Mouse (Mus musculus): ENCODE data around the gene Ets2. TPM values are rescaled to one million over a fixed set of nuclear protein-coding genes. Genes with fewer than 3 reads are reported as not detected.

Gene Ets2
- polyA plus RNA-seq, 1 experiment from 2014 or later: 29.8 TPM

- Histone ChIP-seq H3K9me3 (ENCODE audit: control insufficient read depth, low read length) (no peaks in the 10 kb centered on the region), H3K27me3 (replicated peaks; ENCODE audit: control insufficient read depth, insufficient read depth, low read length) (no peaks in the 10 kb centered on the region), H3K4me1 (replicated peaks; ENCODE audit: control insufficient read depth, insufficient read depth, low read length) (peaks cover 5% of the 10 kb centered on the region; the same call in 1 of the 2 replicates), H3K9ac (ENCODE audit: low read depth, low read length) (no peak overlapping the region), H3K4me2 (no peak overlapping the region), H3K27ac (ENCODE audit: low read depth, low read length) (no peak overlapping the region), H3K36me3 (ENCODE audit: control insufficient read depth, insufficient read depth, low read length) (no peaks in the 10 kb centered on the region), H3K4me3 (ENCODE audit: low read depth, low read length) (no peak overlapping the region)
- 66% methylated on average over 6 of the region's 6 CpGs for WGBS
- ATAC-seq (replicated peaks; ENCODE audit: low FRiP score) (no peak), DNase-seq (ENCODE audit: low spot score) (no peak)
These were observed 36.3 kb upstream of the Ets2 start for GRCm38 (mm10) chr16:95665472-95666131.

GRCm38 (mm10) chr16:95666288-95666687 is 35.6 kb upstream of the Ets2 start:
- no peak for DNase-seq (ENCODE audit: low spot score)
- H3K4me2 ChIP-seq: no peak overlapping the region
- no peaks in the 10 kb centered on the region for H3K27me3 ChIP-seq (replicated peaks; ENCODE audit: control insufficient read depth, insufficient read depth, low read length)
- no peaks in the 10 kb centered on the region for H3K9me3 ChIP-seq (ENCODE audit: control insufficient read depth, low read length)
- WGBS: 80% methylated on average over 10 of the region's 10 CpGs
- ATAC-seq (replicated peaks; ENCODE audit: low FRiP score): no peak
- H3K9ac ChIP-seq (ENCODE audit: low read depth, low read length): no peak overlapping the region
- H3K4me3 ChIP-seq (ENCODE audit: low read depth, low read length): no peak overlapping the region
- no peak overlapping the region for H3K27ac ChIP-seq (ENCODE audit: low read depth, low read length)
- no peaks in the 10 kb centered on the region for H3K36me3 ChIP-seq (ENCODE audit: control insufficient read depth, insufficient read depth, low read length)
- peaks cover 5% of the 10 kb centered on the region; the same call in 1 of the 2 replicates for H3K4me1 ChIP-seq (replicated peaks; ENCODE audit: control insufficient read depth, insufficient read depth, low read length)

GRCm38 (mm10) chr16:95667395-95668150 is 34.3 kb upstream of the Ets2 start:
- Histone ChIP-seq H3K4me3 (ENCODE audit: low read depth, low read length) (no peak overlapping the region), H3K27ac (ENCODE audit: low read depth, low read length) (no peak overlapping the region), H3K4me1 (replicated peaks; ENCODE audit: control insufficient read depth, insufficient read depth, low read length) (peaks cover 5% of the 10 kb centered on the region; the same call in 1 of the 2 replicates), H3K36me3 (ENCODE audit: control insufficient read depth, insufficient read depth, low read length) (no peaks in the 10 kb centered on the region), H3K9me3 (ENCODE audit: control insufficient read depth, low read length) (no peaks in the 10 kb centered on the region), H3K9ac (ENCODE audit: low read depth, low read length) (no peak overlapping the region), H3K4me2 (no peak overlapping the region), H3K27me3 (replicated peaks; ENCODE audit: control insufficient read depth, insufficient read depth, low read length) (no peaks in the 10 kb centered on the region)
- ATAC-seq (replicated peaks; ENCODE audit: low FRiP score): no peak
- 68% methylated on average over 11 of the region's 11 CpGs for WGBS
- DNase-seq (ENCODE audit: low spot score): no peak

- peaks cover 5% of the 10 kb centered on the region; the same call in 1 of the 2 replicates for H3K4me1 ChIP-seq (replicated peaks; ENCODE audit: control insufficient read depth, insufficient read depth, low read length)
- no peak overlapping the region for H3K9ac ChIP-seq (ENCODE audit: low read depth, low read length)
- H3K4me2 ChIP-seq: no peak overlapping the region
- no peaks in the 10 kb centered on the region for H3K27me3 ChIP-seq (replicated peaks; ENCODE audit: control insufficient read depth, insufficient read depth, low read length)
- H3K27ac ChIP-seq (ENCODE audit: low read depth, low read length): no peak overlapping the region
- no peaks in the 10 kb centered on the region for H3K36me3 ChIP-seq (ENCODE audit: control insufficient read depth, insufficient read depth, low read length)
- H3K9me3 ChIP-seq (ENCODE audit: control insufficient read depth, low read length): no peaks in the 10 kb centered on the region
- DNase-seq (ENCODE audit: low spot score) (no peak), ATAC-seq (replicated peaks; ENCODE audit: low FRiP score) (no peak)
- 60% methylated on average over 19 of the region's 19 CpGs for WGBS
- no peak overlapping the region for H3K4me3 ChIP-seq (ENCODE audit: low read depth, low read length)
These were observed 33.5 kb upstream of the Ets2 start for GRCm38 (mm10) chr16:95668151-95668993.

- H3K4me3 ChIP-seq (ENCODE audit: low read depth, low read length): no peak overlapping the region
- H3K4me1 ChIP-seq (replicated peaks; ENCODE audit: control insufficient read depth, insufficient read depth, low read length): 0 out of 2 replicates have a peak, but pooled peaks cover 2% of the 10 kb centered on the region
- 51% methylated on average over 5 of the region's 5 CpGs for WGBS
- DNase-seq (ENCODE audit: low spot score): no peak
- no peaks in the 10 kb centered on the region for H3K36me3 ChIP-seq (ENCODE audit: control insufficient read depth, insufficient read depth, low read length)
- H3K27ac ChIP-seq (ENCODE audit: low read depth, low read length): no peak overlapping the region
- H3K4me2 ChIP-seq: peak overlapping the region; percentile 15; the same call in 1 of the 2 replicates
- ATAC-seq (replicated peaks; ENCODE audit: low FRiP score): no peak; the same call in 1 of the 2 replicates
- H3K9me3 ChIP-seq (ENCODE audit: control insufficient read depth, low read length): no peaks in the 10 kb centered on the region
- no peaks in the 10 kb centered on the region for H3K27me3 ChIP-seq (replicated peaks; ENCODE audit: control insufficient read depth, insufficient read depth, low read length)
- no peak overlapping the region for H3K9ac ChIP-seq (ENCODE audit: low read depth, low read length)
These were observed 27.4 kb upstream of the Ets2 start for GRCm38 (mm10) chr16:95674452-95674921.

- ATAC-seq (replicated peaks; ENCODE audit: low FRiP score) (no peak), DNase-seq (ENCODE audit: low spot score) (no peak)
- Histone ChIP-seq H3K4me2 (no peak overlapping the region), H3K27me3 (replicated peaks; ENCODE audit: control insufficient read depth, insufficient read depth, low read length) (no peaks in the 10 kb centered on the region), H3K27ac (ENCODE audit: low read depth, low read length) (no peak overlapping the region), H3K9me3 (ENCODE audit: control insufficient read depth, low read length) (no peaks in the 10 kb centered on the region), H3K4me1 (replicated peaks; ENCODE audit: control insufficient read depth, insufficient read depth, low read length) (0 out of 2 replicates have a peak, but pooled peaks cover 2% of the 10 kb centered on the region), H3K4me3 (ENCODE audit: low read depth, low read length) (no peak overlapping the region), H3K36me3 (ENCODE audit: control insufficient read depth, insufficient read depth, low read length) (no peaks in the 10 kb centered on the region), H3K9ac (ENCODE audit: low read depth, low read length) (no peak overlapping the region)
- 61% methylated on average over 11 of the region's 11 CpGs for WGBS
These were observed 26.7 kb upstream of the Ets2 start for GRCm38 (mm10) chr16:95675212-95675611.

- ATAC-seq (replicated peaks; ENCODE audit: low FRiP score): no peak
- no peak for DNase-seq (ENCODE audit: low spot score)
- no peak overlapping the region for H3K27ac ChIP-seq (ENCODE audit: low read depth, low read length)
- 77% methylated on average over 3 of the region's 3 CpGs for WGBS
- 0 out of 2 replicates have a peak, but pooled peaks cover 2% of the 10 kb centered on the region for H3K4me1 ChIP-seq (replicated peaks; ENCODE audit: control insufficient read depth, insufficient read depth, low read length)
- H3K9me3 ChIP-seq (ENCODE audit: control insufficient read depth, low read length): no peaks in the 10 kb centered on the region
- no peaks in the 10 kb centered on the region for H3K27me3 ChIP-seq (replicated peaks; ENCODE audit: control insufficient read depth, insufficient read depth, low read length)
- H3K4me2 ChIP-seq: no peak overlapping the region
- no peak overlapping the region for H3K4me3 ChIP-seq (ENCODE audit: low read depth, low read length)
- no peaks in the 10 kb centered on the region for H3K36me3 ChIP-seq (ENCODE audit: control insufficient read depth, insufficient read depth, low read length)
- H3K9ac ChIP-seq (ENCODE audit: low read depth, low read length): no peak overlapping the region
These were observed 25.2 kb upstream of the Ets2 start for GRCm38 (mm10) chr16:95676668-95677067.

GRCm38 (mm10) chr16:95682431-95682892 is 19.4 kb upstream of the Ets2 start:
- Histone ChIP-seq H3K36me3 (ENCODE audit: control insufficient read depth, insufficient read depth, low read length) (no peaks in the 10 kb centered on the region), H3K27me3 (replicated peaks; ENCODE audit: control insufficient read depth, insufficient read depth, low read length) (no peaks in the 10 kb centered on the region), H3K4me1 (replicated peaks; ENCODE audit: control insufficient read depth, insufficient read depth, low read length) (no peaks in the 10 kb centered on the region), H3K4me3 (ENCODE audit: low read depth, low read length) (no peak overlapping the region), H3K27ac (ENCODE audit: low read depth, low read length) (0 out of 2 replicates have a peak overlapping the region, but pooled peaks have one; percentile 32), H3K4me2 (no peak overlapping the region), H3K9me3 (ENCODE audit: control insufficient read depth, low read length) (no peaks in the 10 kb centered on the region), H3K9ac (ENCODE audit: low read depth, low read length) (no peak overlapping the region)
- WGBS: 73% methylated on average over 6 of the region's 6 CpGs
- ATAC-seq (replicated peaks; ENCODE audit: low FRiP score) (peak; percentile 74), DNase-seq (ENCODE audit: low spot score) (no peak)

Measured in liver, embryonic 11.5 days (tissue).